Mouse (Mus musculus): ENCODE measurements around the gene Kcnh5.

Kcnh5 gene

DNA sequence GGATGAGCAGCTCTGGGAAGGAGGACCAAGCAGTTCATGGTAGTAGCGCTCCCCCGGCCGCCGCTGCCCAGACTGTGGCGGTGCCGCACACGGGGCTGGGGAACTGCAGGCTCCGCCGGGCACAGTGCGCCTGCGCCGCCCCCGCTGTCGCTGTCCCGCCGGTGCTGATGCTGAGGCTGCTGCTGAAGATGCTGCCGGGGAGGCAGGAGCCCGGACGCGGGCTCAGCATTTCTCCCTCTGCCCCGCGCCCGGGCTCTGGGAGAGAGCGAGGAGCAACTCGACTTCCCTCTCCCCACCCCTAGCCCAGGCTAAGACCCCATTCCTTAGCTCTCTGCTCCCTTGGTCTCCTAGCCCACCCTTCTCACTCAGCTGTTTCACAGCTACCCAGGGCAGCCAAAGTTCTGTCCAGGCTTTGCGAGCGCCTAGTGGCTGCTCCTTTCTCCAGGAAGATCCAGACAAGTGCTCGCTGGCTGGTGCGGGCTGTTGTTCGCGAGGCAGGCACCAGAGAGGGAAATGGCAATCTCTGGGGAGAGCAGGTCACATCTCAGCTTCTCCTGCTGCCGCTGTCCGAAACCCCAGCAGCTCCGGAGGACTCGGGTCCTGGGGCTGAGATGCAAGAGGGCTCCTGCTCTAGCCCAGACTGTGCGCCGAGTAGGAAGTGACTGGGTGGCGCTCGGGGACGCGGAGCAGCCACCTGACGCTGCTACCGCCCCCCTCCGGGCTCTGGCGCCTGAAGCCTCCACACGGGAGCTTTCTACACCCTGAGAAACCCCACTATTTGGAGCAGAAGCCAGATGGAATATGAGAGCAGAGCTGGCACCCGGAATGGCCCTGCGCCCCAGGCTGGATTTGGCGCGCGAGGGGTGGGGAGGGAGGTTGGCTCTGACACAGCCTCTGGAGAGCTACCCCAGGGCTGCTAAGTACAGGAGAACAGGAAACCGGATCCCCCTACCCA lies at the start of gene Kcnh5:
Gene Kcnh5 (minus strand): TSS at position 642 of the 955 bp plus-strand sequence.
- no peak for DNase-seq (ENCODE audit: low spot score in 2 of 2)

DNA sequence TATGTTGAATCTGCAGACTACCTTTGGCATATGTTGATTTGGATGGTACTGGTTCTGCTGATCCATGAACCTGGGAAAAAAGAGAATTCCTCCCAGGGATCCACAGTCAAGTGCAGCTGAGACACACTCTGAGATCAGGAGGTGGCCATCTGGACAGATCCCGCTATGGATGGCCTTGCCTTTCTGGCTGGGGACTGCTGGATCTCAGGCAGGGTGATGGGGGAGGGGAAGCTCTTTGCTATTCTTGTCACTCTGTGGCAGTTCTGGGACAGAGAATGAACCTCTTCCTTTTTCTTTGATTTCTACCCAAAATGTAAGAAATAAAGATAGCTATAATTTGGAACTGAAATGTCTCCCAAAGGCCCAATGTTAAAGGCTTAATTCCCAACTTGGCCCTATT lies 46.8 kb upstream of the Kcnh5 start:
- no peak for DNase-seq (ENCODE audit: low spot score in 2 of 2)

GRCm38 (mm10) chr12:75189413-75189812 lies 12.3 kb upstream of the Kcnh5 start:
- DNase-seq (ENCODE audit: low spot score in 2 of 2), result no peak

- no peak for DNase-seq (ENCODE audit: low spot score in 2 of 2)
Observed at GRCm38 (mm10) chr12:75182646-75183045, 5.5 kb upstream of the Kcnh5 start.

DNA sequence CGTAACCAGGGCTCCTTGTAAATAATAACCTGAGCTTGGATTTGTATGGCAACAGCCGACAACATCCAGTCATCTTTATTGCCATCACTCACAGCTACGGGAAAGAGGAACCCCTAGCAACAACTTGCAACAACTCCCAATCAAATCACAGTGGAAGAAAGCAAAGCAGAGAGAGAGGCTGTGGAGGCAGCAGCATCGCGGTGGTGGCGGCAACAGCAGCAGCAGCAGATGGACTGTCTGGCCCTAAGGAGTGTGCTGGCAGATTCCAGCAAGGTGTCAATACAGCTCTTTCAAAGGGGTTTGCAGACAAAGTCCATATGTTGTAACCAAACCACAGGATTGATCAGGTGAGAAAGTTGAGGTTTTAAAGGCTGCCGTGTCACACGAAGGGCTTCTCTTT lies 2.4 kb upstream of the Kcnh5 start:
- DNase-seq (ENCODE audit: low spot score in 2 of 2), result no peak

GRCm38 (mm10) chr12:75177646-75178030 lies 506 bp upstream of the Kcnh5 start:
- no peak for DNase-seq (ENCODE audit: low spot score in 2 of 2)

DNA sequence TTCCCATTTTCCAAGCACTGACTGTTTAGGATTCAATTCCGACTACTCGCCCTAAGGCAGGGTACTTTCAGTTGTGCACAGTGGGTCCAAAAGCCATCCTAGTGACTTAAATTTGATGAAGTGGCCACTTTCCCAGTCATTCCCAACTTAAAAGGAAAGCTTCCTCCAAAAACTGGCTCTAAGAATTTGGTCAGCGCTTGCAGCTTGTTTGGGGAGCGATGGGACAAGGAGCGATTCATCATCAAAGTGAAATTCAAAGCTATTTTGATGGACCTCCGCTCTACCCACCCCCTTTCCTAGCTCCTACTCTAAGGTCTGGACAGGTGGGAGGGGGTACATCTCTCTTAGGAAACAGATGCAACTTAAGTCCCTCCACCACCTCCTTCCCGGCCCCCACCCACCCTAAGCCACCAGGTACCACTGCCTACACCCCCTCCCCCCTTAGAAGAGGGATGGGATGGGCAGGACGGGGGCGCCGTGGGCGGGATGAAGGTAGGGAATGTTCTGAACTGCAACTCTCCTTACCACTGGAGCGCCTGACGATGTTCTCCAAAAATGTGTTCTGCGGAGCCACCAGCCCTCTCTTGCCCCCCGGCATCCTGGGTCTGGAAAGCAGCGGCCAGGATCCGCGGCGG lies 1.1 kb downstream of the Kcnh5 start:
- DNase-seq (ENCODE audit: low spot score in 2 of 2), result no peak

- DNase-seq (ENCODE audit: low spot score in 2 of 2), result no peak
Observed at GRCm38 (mm10) chr12:75170970-75171369, 6.2 kb downstream of the Kcnh5 start.

GRCm38 (mm10) chr12:75153076-75153568 lies 24.0 kb downstream of the Kcnh5 start:
- DNase-seq (ENCODE audit: low spot score in 2 of 2), result no peak

GRCm38 (mm10) chr12:75139792-75140191 lies 37.3 kb downstream of the Kcnh5 start:
- no peak for DNase-seq (ENCODE audit: low spot score in 2 of 2)

DNA sequence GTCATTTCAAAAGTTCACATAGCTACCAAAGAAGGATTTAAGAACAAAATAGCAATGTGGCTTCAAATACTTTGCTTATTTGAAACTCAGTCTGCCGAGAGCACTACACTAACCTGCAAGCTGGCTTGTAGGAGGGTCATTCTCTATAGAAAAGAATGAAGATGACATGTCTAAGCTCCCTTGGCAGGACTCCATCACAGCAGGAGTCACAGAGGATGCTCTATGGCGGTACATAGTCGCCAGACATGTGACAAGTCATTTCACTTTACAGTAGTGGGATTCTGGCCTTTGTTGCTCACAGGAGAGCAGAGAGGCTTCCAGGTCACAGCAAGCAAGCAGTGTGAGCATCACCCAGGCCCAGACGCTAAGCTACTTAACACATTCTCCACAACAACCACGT lies 85.2 kb downstream of the Kcnh5 start:
- DNase-seq (ENCODE audit: low spot score in 2 of 2), result no peak

DNA sequence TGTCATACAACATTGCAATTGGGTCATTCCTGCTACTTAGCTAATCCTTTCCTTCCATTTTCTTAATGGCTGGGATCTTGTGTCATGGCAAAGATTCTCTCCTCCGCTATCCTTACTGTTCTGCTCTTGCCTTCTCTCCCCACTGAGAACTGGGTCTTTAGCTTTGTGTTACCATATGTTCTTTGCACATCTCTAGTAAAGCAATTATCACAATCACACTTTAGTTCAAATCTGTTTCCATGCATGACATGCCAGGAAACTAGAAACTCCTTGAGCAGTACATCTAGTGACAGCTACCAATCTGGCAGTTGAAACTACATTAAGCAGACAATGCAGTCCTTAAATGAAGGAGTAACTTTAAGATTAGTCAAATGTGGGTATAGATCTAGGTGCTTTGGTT lies 86.2 kb downstream of the Kcnh5 start:
- no peak for DNase-seq (ENCODE audit: low spot score in 2 of 2)

DNA sequence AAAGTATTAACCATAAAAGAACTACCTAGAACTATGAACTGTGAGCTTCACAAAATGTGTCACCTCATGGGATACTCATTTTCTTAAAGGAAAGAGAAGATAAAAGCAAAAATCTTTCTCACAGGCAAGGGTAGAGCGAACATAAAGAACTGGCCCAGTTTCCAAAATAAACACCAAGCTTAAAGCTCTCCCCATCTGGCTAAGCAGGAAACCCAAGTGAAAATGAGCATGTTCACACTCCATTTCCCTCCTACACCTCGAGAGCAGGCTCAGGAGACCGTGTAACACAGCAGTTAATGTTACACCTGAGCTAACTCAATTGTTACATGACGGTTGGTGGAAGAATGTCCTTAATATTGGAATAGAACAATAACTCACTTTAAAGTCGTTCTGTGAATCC lies 100.0 kb downstream of the Kcnh5 start:
- no peak for DNase-seq (ENCODE audit: low spot score in 2 of 2)

DNA sequence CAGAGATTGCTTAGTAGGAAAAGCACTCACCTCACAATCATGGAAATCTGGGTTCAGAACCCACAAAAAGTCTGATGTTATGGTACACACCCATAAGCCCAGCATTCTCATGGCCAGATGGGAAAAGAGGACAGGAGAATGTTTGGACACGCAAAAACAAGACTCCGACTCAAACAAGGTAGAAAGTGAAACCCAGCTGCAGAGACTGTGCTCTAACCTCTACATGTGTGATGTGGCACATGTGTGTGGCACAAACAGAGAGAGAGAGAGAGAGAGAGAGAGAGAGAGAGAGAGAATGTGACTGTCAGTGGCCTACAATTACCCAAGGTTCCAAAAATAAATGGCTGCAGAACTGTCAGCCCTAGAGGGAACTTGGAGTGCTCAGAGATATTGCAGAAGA lies 106.1 kb downstream of the Kcnh5 start:
- DNase-seq (ENCODE audit: low spot score in 2 of 2), result no peak

- no peak for DNase-seq (ENCODE audit: low spot score in 2 of 2)
Observed at GRCm38 (mm10) chr12:75062571-75062970, 114.6 kb downstream of the Kcnh5 start.

GRCm38 (mm10) chr12:75061731-75062130 lies 115.4 kb downstream of the Kcnh5 start:
- peak; percentile 4 to 11 for DNase-seq (ENCODE audit: low spot score in 2 of 2)

- DNase-seq (ENCODE audit: low spot score in 2 of 2), result no peak
Observed at GRCm38 (mm10) chr12:75053731-75054130, 123.4 kb downstream of the Kcnh5 start.

- no peak for DNase-seq (ENCODE audit: low spot score in 2 of 2)
Observed at GRCm38 (mm10) chr12:75036694-75037093, 140.4 kb downstream of the Kcnh5 start.

GRCm38 (mm10) chr12:75031970-75032864 lies 144.9 kb downstream of the Kcnh5 start:
- no peak for DNase-seq (ENCODE audit: low spot score in 2 of 2)

GRCm38 (mm10) chr12:74971187-74971586 lies 205.9 kb downstream of the Kcnh5 start:
- DNase-seq (ENCODE audit: low spot score in 2 of 2), result no peak

DNA sequence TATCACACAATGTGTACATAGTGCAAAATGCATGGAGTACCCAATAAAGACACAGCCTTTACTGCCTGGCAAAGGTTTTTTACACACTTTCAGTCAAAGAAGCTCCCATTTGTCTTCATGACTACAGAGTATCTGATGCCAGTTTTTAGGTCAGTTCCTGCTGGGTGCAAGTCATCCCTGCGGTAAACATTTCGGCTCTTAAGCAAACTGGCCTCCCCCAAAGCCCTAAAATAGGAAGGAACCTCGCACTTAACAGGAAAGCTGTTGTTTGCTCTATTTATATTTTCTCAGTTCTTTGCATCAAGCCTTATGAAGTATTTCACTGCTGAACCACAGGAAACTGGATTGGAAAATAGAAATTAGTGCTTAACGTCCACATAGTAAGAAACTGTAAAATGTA lies 207.7 kb downstream of the Kcnh5 start:
- no peak for DNase-seq (ENCODE audit: low spot score in 2 of 2)

GRCm38 (mm10) chr12:74966266-74966665 lies 210.9 kb downstream of the Kcnh5 start:
- DNase-seq (ENCODE audit: low spot score in 2 of 2), result no peak
